Mouse (Mus musculus) liver, embryonic 16.5 days (tissue): Measurements from ENCODE around the gene Pkdcc. TPM values are rescaled to one million over a fixed set of nuclear protein-coding genes. Genes with fewer than 3 reads are reported as not detected.

Source experiments
- ATAC-seq: fragments of 200-750 bp; cut with Nextera tagmentation; 2 replicates; pipeline ENCODE4 v1.8.0; 2017; ENCODE audit warnings: low read depth, mild to moderate bottlenecking, moderate number of reproducible peaks, moderate library complexity
- H3K27ac ChIP-seq: fragments of 300-500 bp; sonication (generic); 2 replicates; pipeline ENCODE4 v1.5.1; 2014; ENCODE audit warnings: mild to moderate bottlenecking, low read length
- H3K27me3 ChIP-seq: fragments of 300-500 bp; sonication (generic); 2 replicates; pipeline ENCODE4 v1.6.1; 2014; ENCODE audit warnings: low read depth, low read length, mixed read lengths; ENCODE audit not compliant: control insufficient read depth, insufficient read depth
- H3K36me3 ChIP-seq: fragments of 300-500 bp; sonication (generic); 2 replicates; pipeline ENCODE4 v1.6.1; 2014; ENCODE audit warnings: mild to moderate bottlenecking; ENCODE audit not compliant: control insufficient read depth, insufficient read depth
- H3K4me1 ChIP-seq: fragments of 300-500 bp; sonication (generic); 2 replicates; pipeline ENCODE4 v1.6.1; 2014; ENCODE audit warnings: low read depth, low read length, mixed read lengths; ENCODE audit not compliant: control insufficient read depth
- H3K4me2 ChIP-seq: fragments of 300-500 bp; sonication (generic); 2 replicates; pipeline ENCODE4 v1.6.1; 2014; ENCODE audit warnings: low read depth, low read length, mixed read lengths
- H3K4me3 ChIP-seq: fragments of 300-500 bp; sonication (generic); 2 replicates; pipeline ENCODE4 v1.5.1; 2014; ENCODE audit warnings: low read depth, mild to moderate bottlenecking, low read length
- H3K9ac ChIP-seq: fragments of 300-500 bp; sonication (generic); 2 replicates; pipeline ENCODE4 v1.6.1; 2014; ENCODE audit warnings: low read depth, low read length
- H3K9me3 ChIP-seq: fragments of 300-500 bp; sonication (generic); replicated peaks from 2 replicates; pipeline ENCODE4 v1.6.1; 2016; ENCODE audit warnings: low read length; ENCODE audit not compliant: control insufficient read depth
- WGBS: fragments of 180-500 bp; shearing (Covaris S2); extraction: QIAGEN DNeasy Blood & Tissue Kit; methylation state at CpG from one replicate; pipeline ENCODE4 v1.1.7; 2014; ENCODE audit not compliant: insufficient replicate concordance; 5-methylcytosine and 5-hydroxymethylcytosine counted together
- polyA plus RNA-seq: library from polyadenylated mRNA; unstranded; fragments of >200 nt; fragmentation: Nextera tagmentation; extraction: Ambion mirVana; gene quantifications from 2 replicates; pipeline ENCODE4 v1.2.1, GENCODE M21; 2015

The Pkdcc gene
- polyA plus RNA-seq, 1 experiment from 2014 or later = 2.5 TPM

DNA sequence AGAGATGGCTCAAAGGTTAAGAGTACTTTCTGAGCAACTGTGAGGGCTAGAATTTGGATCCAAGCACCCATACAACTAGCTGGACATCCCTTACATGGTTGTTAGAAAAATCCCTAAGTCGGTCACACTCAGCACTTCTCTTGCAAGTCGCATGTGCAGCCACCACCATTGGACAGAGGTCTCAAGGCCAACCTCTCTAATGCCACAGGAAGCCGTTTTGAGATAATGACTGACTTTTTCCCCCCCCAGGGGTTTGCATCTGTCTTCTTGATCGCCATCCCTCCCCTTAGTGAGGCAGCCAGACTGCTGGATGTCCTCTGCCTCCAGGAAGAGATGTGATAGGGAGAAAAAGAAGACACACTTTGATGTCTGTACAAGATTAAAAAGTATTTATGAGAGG, 32.1 kb downstream of the Pkdcc start:
- H3K27ac ChIP-seq = no peak overlapping the region
- H3K4me2 ChIP-seq = no peak overlapping the region
- H3K9me3 ChIP-seq = no peaks in the 10 kb centered on the region
- ATAC-seq = no peak
- H3K27me3 ChIP-seq = no peaks in the 10 kb centered on the region
- no peaks in the 10 kb centered on the region for H3K4me1 ChIP-seq
- no peak overlapping the region for H3K4me3 ChIP-seq
- no peaks in the 10 kb centered on the region for H3K36me3 ChIP-seq
- H3K9ac ChIP-seq = no peak overlapping the region
- WGBS = 21% methylated on average over 4 of the region's 4 CpGs

GRCm38 (mm10) chr17:83248467-83248866, 33.4 kb downstream of the Pkdcc start:
- Histone ChIP-seq H3K27me3 (no peaks in the 10 kb centered on the region), H3K36me3 (no peaks in the 10 kb centered on the region), H3K4me2 (no peak overlapping the region), H3K27ac (no peak overlapping the region), H3K4me3 (no peak overlapping the region), H3K9me3 (no peaks in the 10 kb centered on the region), H3K4me1 (no peaks in the 10 kb centered on the region), H3K9ac (no peak overlapping the region)
- 41% methylated on average over 2 of the region's 2 CpGs for WGBS
- no peak for ATAC-seq

- no peak overlapping the region for H3K27ac ChIP-seq
- no peaks in the 10 kb centered on the region for H3K9me3 ChIP-seq
- no peak overlapping the region for H3K9ac ChIP-seq
- no peak overlapping the region for H3K4me3 ChIP-seq
- H3K4me2 ChIP-seq = no peak overlapping the region
- no peaks in the 10 kb centered on the region for H3K4me1 ChIP-seq
- 71% methylated on average over 18 of the region's 18 CpGs for WGBS
- no peaks in the 10 kb centered on the region for H3K36me3 ChIP-seq
- no peaks in the 10 kb centered on the region for H3K27me3 ChIP-seq
- ATAC-seq = no peak
These were observed 35.9 kb downstream of the Pkdcc start for GRCm38 (mm10) chr17:83250903-83251526.

DNA sequence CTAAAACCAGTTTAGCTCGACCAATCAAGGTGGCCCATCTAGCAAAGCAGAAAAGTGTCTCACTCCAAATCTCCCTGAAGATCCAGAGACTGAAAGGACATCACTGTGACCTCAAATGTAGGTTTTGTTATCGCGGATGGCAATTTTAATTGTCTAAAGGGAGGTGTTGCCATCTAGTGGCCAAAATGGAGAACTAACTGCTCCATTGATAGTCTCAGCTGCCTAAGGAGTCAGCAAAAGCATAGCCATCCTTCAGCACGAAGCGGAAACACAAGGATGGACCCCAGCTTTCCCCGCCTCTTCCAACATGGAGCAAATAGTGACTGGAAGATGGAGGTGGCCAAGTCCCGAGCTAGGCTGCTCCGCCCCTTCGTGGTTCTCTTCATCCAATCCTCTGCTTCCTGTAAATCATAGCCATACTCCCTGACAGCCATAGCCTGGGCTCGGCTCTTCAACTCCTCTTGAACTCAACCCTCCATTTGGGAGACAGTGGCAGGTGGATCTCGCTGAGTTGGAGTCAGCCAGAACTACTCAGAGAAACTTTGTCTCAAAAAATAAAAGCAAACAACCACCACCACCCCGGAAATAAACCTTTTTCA, 38.1 kb downstream of the Pkdcc start:
- H3K4me2 ChIP-seq = no peak overlapping the region
- H3K27me3 ChIP-seq = no peaks in the 10 kb centered on the region
- H3K9ac ChIP-seq = no peak overlapping the region
- H3K9me3 ChIP-seq = no peaks in the 10 kb centered on the region
- no peaks in the 10 kb centered on the region for H3K36me3 ChIP-seq
- no peak overlapping the region for H3K4me3 ChIP-seq
- no peak for ATAC-seq
- 18% methylated on average over 12 of the region's 12 CpGs for WGBS
- H3K27ac ChIP-seq = no peak overlapping the region
- H3K4me1 ChIP-seq = no peaks in the 10 kb centered on the region

GRCm38 (mm10) chr17:83267202-83268128, 52.4 kb downstream of the Pkdcc start:
- H3K27me3 ChIP-seq = no peaks in the 10 kb centered on the region
- WGBS = 36% methylated on average over 23 of the region's 23 CpGs
- H3K9me3 ChIP-seq = no peaks in the 10 kb centered on the region
- H3K9ac ChIP-seq = no peak overlapping the region
- H3K27ac ChIP-seq = no peak overlapping the region
- H3K36me3 ChIP-seq = no peaks in the 10 kb centered on the region
- H3K4me1 ChIP-seq = no peaks in the 10 kb centered on the region
- H3K4me3 ChIP-seq = no peak overlapping the region
- peak overlapping the region; percentile 34; the same call in 1 of the 2 replicates for H3K4me2 ChIP-seq
- ATAC-seq = peak; percentile 84

DNA sequence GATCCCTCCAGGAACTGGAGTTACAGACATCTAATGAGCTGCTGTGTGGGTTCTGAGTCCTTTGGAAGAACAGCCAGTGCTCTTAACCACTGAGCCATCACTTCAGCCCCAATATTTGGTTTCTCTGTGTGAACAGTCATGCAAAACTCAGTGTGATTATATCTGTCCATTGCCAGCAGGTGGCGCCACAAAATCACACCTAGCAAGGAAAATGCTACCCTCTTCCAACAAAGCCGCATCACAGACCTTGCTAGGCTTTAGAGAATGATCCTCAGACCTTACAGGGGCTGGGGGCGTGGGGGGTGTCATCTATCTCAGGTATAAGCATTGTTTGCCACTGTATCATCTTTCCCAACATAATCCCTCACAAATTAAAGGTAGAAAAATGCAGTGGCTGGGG, 56.4 kb downstream of the Pkdcc start:
- no peak overlapping the region for H3K9ac ChIP-seq
- no peak overlapping the region for H3K4me3 ChIP-seq
- no peak overlapping the region for H3K4me2 ChIP-seq
- ATAC-seq = no peak
- peaks cover 2% of the 10 kb centered on the region; the same call in 1 of the 2 replicates for H3K4me1 ChIP-seq
- no peaks in the 10 kb centered on the region for H3K36me3 ChIP-seq
- H3K27me3 ChIP-seq = peaks cover 7% of the 10 kb centered on the region
- 1% methylated on average over 3 of the region's 3 CpGs for WGBS
- H3K9me3 ChIP-seq = no peaks in the 10 kb centered on the region
- no peak overlapping the region for H3K27ac ChIP-seq

GRCm38 (mm10) chr17:83272641-83273040, 57.5 kb downstream of the Pkdcc start:
- no peak for ATAC-seq
- no peaks in the 10 kb centered on the region for H3K9me3 ChIP-seq
- peaks cover 9% of the 10 kb centered on the region for H3K27me3 ChIP-seq
- H3K9ac ChIP-seq = no peak overlapping the region
- H3K36me3 ChIP-seq = no peaks in the 10 kb centered on the region
- 27% methylated on average over 8 of the region's 8 CpGs for WGBS
- no peak overlapping the region for H3K27ac ChIP-seq
- H3K4me3 ChIP-seq = no peak overlapping the region
- no peak overlapping the region for H3K4me2 ChIP-seq
- peaks cover 9% of the 10 kb centered on the region; the same call in 1 of the 2 replicates for H3K4me1 ChIP-seq

DNA sequence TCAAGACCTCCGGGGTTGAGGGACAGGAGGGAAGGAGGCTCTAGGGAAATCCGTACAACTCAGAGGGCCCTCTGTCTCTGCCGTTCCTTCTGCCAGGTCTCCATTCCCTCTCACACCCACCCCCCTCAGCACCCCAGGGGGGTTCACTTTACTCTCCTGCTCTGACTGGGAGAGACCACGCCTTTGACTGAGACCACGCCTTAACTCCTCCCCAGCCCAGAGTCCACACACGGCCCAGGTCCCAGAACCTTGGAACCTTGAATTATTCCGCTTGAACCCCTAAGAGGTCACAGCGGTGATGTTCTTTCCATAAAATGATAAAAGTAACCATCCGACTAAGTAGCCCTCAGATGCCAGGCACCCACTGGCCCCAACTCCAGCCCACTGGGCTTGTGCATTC, 58.5 kb downstream of the Pkdcc start:
- H3K27me3 ChIP-seq = peaks cover 9% of the 10 kb centered on the region
- peak; percentile 17; the same call in 1 of the 2 replicates for ATAC-seq
- WGBS = 23% methylated on average over 9 of the region's 9 CpGs

More for the DNA sequence above, 58.5 kb downstream of the Pkdcc start:
- Histone ChIP-seq H3K4me2 (peak overlapping the region; percentile 26; the same call in 1 of the 2 replicates), H3K4me1 (peaks cover 11% of the 10 kb centered on the region; the same call in 1 of the 2 replicates), H3K27ac (no peak overlapping the region), H3K9me3 (no peaks in the 10 kb centered on the region), H3K9ac (no peak overlapping the region), H3K4me3 (0 out of 2 replicates have a peak overlapping the region, but pooled peaks have one; percentile 15), H3K36me3 (no peaks in the 10 kb centered on the region)
